Mouse (Mus musculus) liver, embryonic 15.5 days (tissue): ENCODE results near the gene Arpc3. TPM values are rescaled to one million over a fixed set of nuclear protein-coding genes. Genes with fewer than 3 reads are reported as not detected.

Experiments
- ATAC-seq: fragments of 200-750 bp; cut with Nextera tagmentation; 2 replicates; pipeline ENCODE4 v1.8.0; 2017; ENCODE audit warnings: moderate number of reproducible peaks, mild to moderate bottlenecking, moderate library complexity; ENCODE audit not compliant: insufficient read depth
- H3K27ac ChIP-seq: fragments of 300-500 bp; sonication (generic); replicated peaks from 2 replicates; pipeline ENCODE4 v1.5.1; 2015; ENCODE audit warnings: mild to moderate bottlenecking, inconsistent platforms
- H3K27me3 ChIP-seq: fragments of 300-500 bp; sonication (generic); 2 replicates; pipeline ENCODE4 v1.6.1; 2015; ENCODE audit warnings: mild to moderate bottlenecking, inconsistent platforms
- H3K36me3 ChIP-seq: fragments of 300-500 bp; sonication (generic); replicated peaks from 2 replicates; pipeline ENCODE4 v1.6.1; 2015; ENCODE audit warnings: moderate library complexity, mild to moderate bottlenecking, inconsistent platforms
- H3K4me1 ChIP-seq: fragments of 300-500 bp; sonication (generic); replicated peaks from 2 replicates; pipeline ENCODE4 v1.6.1; 2015; ENCODE audit warnings: inconsistent platforms
- H3K4me2 ChIP-seq: fragments of 300-500 bp; sonication (generic); 2 replicates; pipeline ENCODE4 v1.6.1; 2015; ENCODE audit warnings: moderate library complexity, mild to moderate bottlenecking, inconsistent platforms
- H3K4me3 ChIP-seq: fragments of 300-500 bp; sonication (generic); replicated peaks from 2 replicates; pipeline ENCODE4 v1.5.1; 2015; ENCODE audit warnings: mild to moderate bottlenecking, inconsistent platforms
- H3K9ac ChIP-seq: fragments of 300-500 bp; sonication (generic); 2 replicates; pipeline ENCODE4 v1.6.1; 2015; ENCODE audit warnings: moderate library complexity, mild to moderate bottlenecking, inconsistent platforms
- H3K9me3 ChIP-seq: fragments of 300-500 bp; sonication (generic); replicated peaks from 2 replicates; pipeline ENCODE4 v1.6.1; 2016; ENCODE audit warnings: inconsistent platforms
- WGBS: fragments of 180-500 bp; shearing (Covaris S2); methylation state at CpG from one replicate; pipeline ENCODE4 v1.1.7; 2015; ENCODE audit warnings: mixed read lengths; ENCODE audit not compliant: insufficient replicate concordance; 5-methylcytosine and 5-hydroxymethylcytosine counted together
- polyA plus RNA-seq: library from polyadenylated mRNA; unstranded; fragments of >200 nt; fragmentation: Nextera tagmentation; extraction: Ambion mirVana; gene quantifications from 2 replicates; pipeline ENCODE4 v1.2.1, GENCODE M21; 2015

The Arpc3 gene
- polyA plus RNA-seq, 1 experiment from 2014 or later, result 105 TPM

GRCm38 (mm10) chr5:122440095-122440630 is 48.5 kb downstream of the Arpc3 start:
- Histone ChIP-seq H3K4me3 (no peak overlapping the region), H3K4me2 (no peak overlapping the region), H3K36me3 (peaks cover 99% of the 10 kb centered on the region), H3K27ac (no peak overlapping the region), H3K9me3 (no peaks in the 10 kb centered on the region), H3K4me1 (no peaks in the 10 kb centered on the region), H3K9ac (no peak overlapping the region), H3K27me3 (no peaks in the 10 kb centered on the region)
- WGBS, result 89% methylated on average over 12 of the region's 12 CpGs
- no peak for ATAC-seq

GRCm38 (mm10) chr5:122444492-122444891 is 52.8 kb downstream of the Arpc3 start:
- Histone ChIP-seq H3K9ac (no peak overlapping the region), H3K27me3 (no peaks in the 10 kb centered on the region), H3K9me3 (no peaks in the 10 kb centered on the region), H3K4me3 (no peak overlapping the region), H3K4me2 (no peak overlapping the region), H3K36me3 (peaks cover 71% of the 10 kb centered on the region), H3K4me1 (no peaks in the 10 kb centered on the region), H3K27ac (no peak overlapping the region)
- no peak for ATAC-seq
- 85% methylated on average over 10 of the region's 10 CpGs for WGBS

- Histone ChIP-seq H3K4me2 (no peak overlapping the region), H3K36me3 (peaks cover 64% of the 10 kb centered on the region), H3K4me1 (no peaks in the 10 kb centered on the region), H3K4me3 (no peak overlapping the region), H3K27ac (no peak overlapping the region), H3K9ac (no peak overlapping the region), H3K27me3 (no peaks in the 10 kb centered on the region), H3K9me3 (no peaks in the 10 kb centered on the region)
- 81% methylated on average over 11 of the region's 11 CpGs for WGBS
- ATAC-seq, result no peak
Observed at GRCm38 (mm10) chr5:122445051-122445610, 53.5 kb downstream of the Arpc3 start.

- Histone ChIP-seq H3K27me3 (no peaks in the 10 kb centered on the region), H3K9me3 (no peaks in the 10 kb centered on the region), H3K9ac (no peak overlapping the region), H3K27ac (no peak overlapping the region), H3K4me2 (no peak overlapping the region), H3K4me1 (peaks cover 8% of the 10 kb centered on the region; the same call in 1 of the 2 replicates), H3K36me3 (peaks cover 49% of the 10 kb centered on the region), H3K4me3 (no peak overlapping the region)
- WGBS, result 84% methylated on average over 8 of the region's 8 CpGs
- no peak for ATAC-seq
Observed at GRCm38 (mm10) chr5:122447857-122448256, 56.2 kb downstream of the Arpc3 start.

- H3K27ac ChIP-seq, result no peak overlapping the region
- no peak overlapping the region for H3K4me2 ChIP-seq
- no peaks in the 10 kb centered on the region for H3K27me3 ChIP-seq
- no peak for ATAC-seq
- no peak overlapping the region for H3K4me3 ChIP-seq
- H3K4me1 ChIP-seq, result peaks cover 8% of the 10 kb centered on the region; the same call in 1 of the 2 replicates
- no peaks in the 10 kb centered on the region for H3K9me3 ChIP-seq
- WGBS, result 57% methylated on average over 5 of the region's 5 CpGs
- H3K9ac ChIP-seq, result no peak overlapping the region
- H3K36me3 ChIP-seq, result peaks cover 49% of the 10 kb centered on the region
Observed at GRCm38 (mm10) chr5:122448869-122449268, 57.2 kb downstream of the Arpc3 start.

- Histone ChIP-seq H3K9ac (no peak overlapping the region), H3K4me3 (no peak overlapping the region), H3K9me3 (no peaks in the 10 kb centered on the region), H3K36me3 (peaks cover 49% of the 10 kb centered on the region), H3K27me3 (no peaks in the 10 kb centered on the region), H3K4me2 (no peak overlapping the region), H3K4me1 (peaks cover 8% of the 10 kb centered on the region; the same call in 1 of the 2 replicates), H3K27ac (no peak overlapping the region)
- ATAC-seq, result no peak
- 66% methylated on average over 7 of the region's 7 CpGs for WGBS
Observed at GRCm38 (mm10) chr5:122449946-122450345, 58.3 kb downstream of the Arpc3 start.

GRCm38 (mm10) chr5:122450913-122451317 is 59.2 kb downstream of the Arpc3 start:
- H3K27me3 ChIP-seq, result no peaks in the 10 kb centered on the region
- no peak overlapping the region for H3K4me2 ChIP-seq
- H3K36me3 ChIP-seq, result peaks cover 49% of the 10 kb centered on the region
- H3K27ac ChIP-seq, result no peak overlapping the region
- H3K4me3 ChIP-seq, result no peak overlapping the region
- no peak for ATAC-seq
- no peak overlapping the region for H3K9ac ChIP-seq
- H3K4me1 ChIP-seq, result peaks cover 8% of the 10 kb centered on the region; the same call in 1 of the 2 replicates
- no peaks in the 10 kb centered on the region for H3K9me3 ChIP-seq
- WGBS, result 56% methylated on average over 5 of the region's 5 CpGs

- 79% methylated on average over 5 of the region's 5 CpGs for WGBS
- Histone ChIP-seq H3K36me3 (peaks cover 49% of the 10 kb centered on the region), H3K4me1 (peaks cover 8% of the 10 kb centered on the region; the same call in 1 of the 2 replicates), H3K27ac (no peak overlapping the region), H3K9me3 (no peaks in the 10 kb centered on the region), H3K4me3 (no peak overlapping the region), H3K9ac (no peak overlapping the region), H3K27me3 (no peaks in the 10 kb centered on the region), H3K4me2 (no peak overlapping the region)
- no peak for ATAC-seq
Observed at GRCm38 (mm10) chr5:122451324-122451723, 59.6 kb downstream of the Arpc3 start.

GRCm38 (mm10) chr5:122452194-122452593 is 60.5 kb downstream of the Arpc3 start:
- Histone ChIP-seq H3K27ac (no peak overlapping the region), H3K4me2 (no peak overlapping the region), H3K27me3 (no peaks in the 10 kb centered on the region), H3K4me1 (peaks cover 8% of the 10 kb centered on the region; the same call in 1 of the 2 replicates), H3K9me3 (no peaks in the 10 kb centered on the region), H3K4me3 (no peak overlapping the region), H3K9ac (no peak overlapping the region), H3K36me3 (peaks cover 55% of the 10 kb centered on the region)
- WGBS, result 71% methylated on average over 7 of the region's 7 CpGs
- no peak for ATAC-seq

- Histone ChIP-seq H3K4me1 (peaks cover 8% of the 10 kb centered on the region; the same call in 1 of the 2 replicates), H3K27ac (no peak overlapping the region), H3K36me3 (peaks cover 65% of the 10 kb centered on the region), H3K9ac (no peak overlapping the region), H3K27me3 (no peaks in the 10 kb centered on the region), H3K4me3 (no peak overlapping the region), H3K4me2 (no peak overlapping the region), H3K9me3 (no peaks in the 10 kb centered on the region)
- no peak for ATAC-seq
- 81% methylated on average over 6 of the region's 6 CpGs for WGBS
Observed at GRCm38 (mm10) chr5:122453188-122453587, 61.5 kb downstream of the Arpc3 start.

- Histone ChIP-seq H3K9me3 (no peaks in the 10 kb centered on the region), H3K36me3 (peaks cover 77% of the 10 kb centered on the region), H3K27ac (no peak overlapping the region)
Observed at GRCm38 (mm10) chr5:122454442-122454841, 62.8 kb downstream of the Arpc3 start.

More at GRCm38 (mm10) chr5:122454442-122454841, 62.8 kb downstream of the Arpc3 start:
- 89% methylated on average over 4 of the region's 4 CpGs for WGBS
- H3K4me1 ChIP-seq, result peaks cover 8% of the 10 kb centered on the region; the same call in 1 of the 2 replicates
- H3K4me3 ChIP-seq, result no peak overlapping the region
- no peak overlapping the region for H3K9ac ChIP-seq
- no peak overlapping the region for H3K4me2 ChIP-seq
- no peaks in the 10 kb centered on the region for H3K27me3 ChIP-seq
- ATAC-seq, result no peak
